Mouse (Mus musculus) thymus, postnatal 36 days (tissue): Measurements from ENCODE around the gene Urb1.

ENCODE experiments used
- DNase-seq, 2 experiments: peaks; one replicate each; pipeline ENCODE4 v3.0.0; 2022; ENCODE audit warnings: mixed read lengths in 2 of 2

Gene Urb1

DNA sequence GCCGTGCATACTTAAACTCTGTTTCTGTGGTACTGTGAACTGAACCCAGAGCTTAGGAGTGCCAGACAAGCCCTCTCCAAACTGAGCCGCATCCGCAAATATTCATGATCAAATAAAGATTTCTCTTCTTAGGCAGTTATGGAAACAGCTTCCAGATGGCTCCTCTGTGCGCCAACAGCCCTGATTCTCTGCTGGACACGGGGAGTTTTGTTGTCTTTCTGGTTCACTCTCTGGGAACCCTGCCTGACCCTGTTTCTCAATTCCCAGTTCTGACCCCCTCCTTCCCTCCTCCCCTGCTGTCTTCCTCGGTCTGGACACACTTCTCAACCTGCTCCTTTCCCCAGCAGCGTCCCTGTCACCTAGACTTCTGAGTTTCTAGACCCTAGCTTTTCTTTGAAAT, 12.8 kb upstream of the Urb1 start:
- no peak for DNase-seq

GRCm38 (mm10) chr16:90822284-90822935, 12.2 kb upstream of the Urb1 start:
- DNase-seq = no peak

- no peak for DNase-seq
Measured at GRCm38 (mm10) chr16:90821046-90821697, 11.0 kb upstream of the Urb1 start.

DNA sequence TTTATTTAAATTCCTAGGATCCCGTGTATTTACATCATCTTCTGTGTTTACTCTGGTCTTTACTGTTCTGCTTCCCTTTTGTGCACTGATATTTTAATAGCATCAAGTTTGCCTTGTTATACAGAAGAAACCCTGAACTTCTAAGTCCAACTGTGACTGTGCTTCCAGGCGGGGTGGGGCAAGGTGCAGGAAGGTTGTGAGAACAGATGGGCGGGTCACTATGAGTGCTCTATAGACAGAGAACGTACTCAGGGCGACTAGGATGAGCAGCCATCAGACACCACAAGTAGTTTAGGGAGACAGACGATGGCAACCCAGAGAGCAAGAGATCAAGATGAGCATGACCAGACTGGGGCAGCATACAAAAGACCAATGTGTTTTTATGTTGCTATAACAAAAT, 10.1 kb upstream of the Urb1 start:
- no peak for DNase-seq

DNA sequence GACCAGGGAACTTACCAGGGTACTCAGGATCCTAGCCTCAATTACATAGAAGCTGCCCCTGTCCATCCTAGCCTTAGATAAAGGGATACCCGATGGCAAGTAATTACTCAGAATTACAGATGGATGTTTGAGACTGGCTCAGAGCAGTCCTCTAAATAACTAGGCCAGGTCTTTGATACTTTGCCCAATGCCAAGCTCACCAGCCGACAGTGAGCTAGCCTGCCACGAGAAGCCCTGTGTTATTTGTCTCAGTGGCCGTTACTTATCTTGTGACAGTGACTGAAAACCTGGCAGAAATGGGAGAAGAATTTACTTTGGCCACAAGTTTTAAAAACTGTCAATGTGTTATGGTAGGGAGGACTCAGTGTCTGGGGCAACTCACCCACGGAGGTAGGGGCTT, 1.9 kb upstream of the Urb1 start:
- DNase-seq = no peak

- DNase-seq = no peak
Measured at GRCm38 (mm10) chr16:90810716-90811256, 573 bp upstream of the Urb1 start.

GRCm38 (mm10) chr16:90804466-90804865, 5.7 kb downstream of the Urb1 start:
- DNase-seq = no peak

GRCm38 (mm10) chr16:90801928-90802327, 8.3 kb downstream of the Urb1 start:
- DNase-seq = no peak

DNA sequence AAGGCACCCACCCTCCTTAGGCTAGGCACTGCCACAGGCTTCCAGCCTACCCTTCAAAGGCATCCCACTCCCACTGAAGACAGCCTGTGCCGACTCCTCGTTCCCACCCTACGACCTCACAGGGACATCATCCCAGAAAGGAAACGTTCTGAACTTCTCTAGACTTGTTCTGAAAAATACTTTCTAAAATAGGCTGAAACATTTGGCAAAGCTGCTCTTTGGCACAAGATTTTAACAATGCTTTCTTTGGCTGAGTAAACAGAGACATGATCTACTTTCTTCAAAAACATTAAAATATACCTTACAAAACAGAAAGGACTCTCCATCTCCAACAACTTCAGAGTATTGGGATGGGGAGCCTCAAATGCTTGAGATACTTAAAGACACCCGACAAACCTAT, 9.0 kb downstream of the Urb1 start:
- no peak for DNase-seq

- DNase-seq = no peak
Measured at GRCm38 (mm10) chr16:90799840-90800239, 10.4 kb downstream of the Urb1 start.

DNA sequence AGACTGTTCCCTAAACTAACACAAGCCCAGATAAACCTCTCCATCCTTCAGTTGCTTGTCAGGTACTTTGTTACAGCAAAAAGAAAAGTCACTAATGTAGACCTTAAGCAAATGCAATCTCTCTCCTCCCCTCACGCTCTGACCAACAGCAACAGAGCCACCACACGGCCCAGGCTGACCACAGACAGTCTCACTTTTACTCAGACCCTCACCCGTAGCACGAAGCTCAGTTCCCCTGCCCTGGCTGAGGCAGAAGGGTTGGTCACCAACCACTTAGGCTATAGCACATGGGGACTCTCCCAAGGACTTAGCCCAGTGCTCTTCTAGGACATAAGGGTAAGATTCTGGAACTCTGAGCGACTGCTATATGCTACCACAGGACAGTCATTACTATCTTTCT, 11.4 kb downstream of the Urb1 start:
- DNase-seq = no peak

GRCm38 (mm10) chr16:90798446-90798845, 11.8 kb downstream of the Urb1 start:
- no peak for DNase-seq

DNA sequence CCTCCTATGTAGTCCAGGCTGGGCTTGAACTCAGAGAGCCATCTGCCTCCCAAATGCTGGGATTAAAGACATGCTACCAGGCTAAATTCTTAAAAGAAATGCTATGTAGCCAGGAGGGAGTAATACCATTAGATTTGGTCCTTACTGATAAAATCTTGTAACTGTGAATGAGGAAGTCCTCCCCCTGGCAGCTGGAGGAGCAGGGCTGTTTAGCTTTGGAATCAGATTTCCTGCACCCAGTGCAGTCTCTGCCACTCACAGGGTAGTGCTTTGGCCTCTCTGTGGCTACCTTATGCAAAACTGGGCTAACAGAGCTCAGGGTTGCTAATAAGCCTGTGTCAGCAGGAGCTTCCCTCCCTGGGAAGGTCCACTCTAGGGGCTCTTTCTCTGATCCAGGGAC, 15.5 kb downstream of the Urb1 start:
- no peak for DNase-seq

- DNase-seq = no peak
Measured at GRCm38 (mm10) chr16:90792500-90792899, 17.7 kb downstream of the Urb1 start.

GRCm38 (mm10) chr16:90792066-90792465, 18.1 kb downstream of the Urb1 start:
- no peak for DNase-seq

- no peak for DNase-seq
Measured at GRCm38 (mm10) chr16:90790946-90791345, 19.3 kb downstream of the Urb1 start.

- no peak for DNase-seq
Measured at GRCm38 (mm10) chr16:90788580-90788979, 21.6 kb downstream of the Urb1 start.

DNA sequence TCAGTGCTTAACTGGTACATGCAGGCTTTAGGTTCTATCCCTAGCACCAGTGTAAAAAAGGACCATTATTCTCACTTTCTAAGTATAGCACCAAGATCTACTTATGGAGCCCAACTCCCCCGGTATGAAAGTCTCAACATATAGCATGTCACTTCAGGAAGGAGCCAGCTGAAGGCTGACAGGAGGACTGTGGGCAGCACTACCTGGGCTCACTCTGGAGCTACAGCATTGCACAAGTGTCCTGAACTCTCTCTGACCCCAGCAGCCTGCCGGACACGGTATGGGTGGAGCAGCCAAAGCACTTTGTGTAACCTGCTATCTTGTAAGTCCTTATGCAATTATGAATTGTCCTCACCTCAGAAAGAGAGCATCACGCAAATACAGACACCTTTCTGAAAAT, 25.0 kb downstream of the Urb1 start:
- no peak for DNase-seq

GRCm38 (mm10) chr16:90783302-90783701, 26.9 kb downstream of the Urb1 start:
- no peak for DNase-seq

GRCm38 (mm10) chr16:90779783-90780182, 30.4 kb downstream of the Urb1 start:
- no peak for DNase-seq

- no peak for DNase-seq
Measured at GRCm38 (mm10) chr16:90775946-90776520, 34.2 kb downstream of the Urb1 start.

DNA sequence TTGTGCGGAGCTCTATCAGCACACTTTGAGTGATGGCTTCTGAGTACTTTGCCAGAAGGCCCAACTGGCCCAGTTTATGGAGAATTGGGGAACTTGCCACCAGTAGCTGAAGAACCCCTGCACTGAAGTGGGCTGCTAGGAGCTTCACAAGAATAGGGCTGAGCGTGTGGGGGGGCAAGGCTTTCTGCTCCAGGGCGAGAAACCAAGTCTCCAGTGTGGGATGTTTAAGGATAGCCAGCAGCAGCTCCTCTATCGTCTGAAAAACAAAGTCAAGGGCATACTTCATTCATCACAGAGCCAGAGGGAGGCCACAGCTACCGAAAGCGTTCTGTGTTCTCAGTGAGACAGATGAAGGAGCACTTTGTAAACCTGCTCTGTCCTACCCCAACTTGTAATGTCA, 35.6 kb downstream of the Urb1 start:
- no peak for DNase-seq

DNA sequence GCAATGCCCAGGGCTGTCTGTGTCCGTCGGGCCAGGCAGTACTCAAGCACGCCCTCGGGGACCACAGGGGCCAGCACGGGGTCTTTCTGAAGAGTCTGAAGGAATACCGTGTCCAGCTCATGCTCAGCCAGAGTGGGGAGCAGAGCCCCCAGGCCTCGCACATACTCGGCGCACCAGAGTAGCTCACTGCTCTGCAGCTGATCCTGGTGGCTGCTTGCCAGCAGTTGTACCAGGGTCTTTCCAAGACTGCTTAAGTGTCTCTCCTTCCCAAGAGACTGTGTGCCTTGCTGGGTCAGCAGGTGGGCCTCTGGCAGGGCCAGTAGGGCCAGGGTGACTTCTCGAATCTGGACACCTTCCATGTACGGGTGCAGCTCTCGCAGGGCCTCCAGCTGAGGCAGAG, 36.0 kb downstream of the Urb1 start:
- DNase-seq = no peak

DNA sequence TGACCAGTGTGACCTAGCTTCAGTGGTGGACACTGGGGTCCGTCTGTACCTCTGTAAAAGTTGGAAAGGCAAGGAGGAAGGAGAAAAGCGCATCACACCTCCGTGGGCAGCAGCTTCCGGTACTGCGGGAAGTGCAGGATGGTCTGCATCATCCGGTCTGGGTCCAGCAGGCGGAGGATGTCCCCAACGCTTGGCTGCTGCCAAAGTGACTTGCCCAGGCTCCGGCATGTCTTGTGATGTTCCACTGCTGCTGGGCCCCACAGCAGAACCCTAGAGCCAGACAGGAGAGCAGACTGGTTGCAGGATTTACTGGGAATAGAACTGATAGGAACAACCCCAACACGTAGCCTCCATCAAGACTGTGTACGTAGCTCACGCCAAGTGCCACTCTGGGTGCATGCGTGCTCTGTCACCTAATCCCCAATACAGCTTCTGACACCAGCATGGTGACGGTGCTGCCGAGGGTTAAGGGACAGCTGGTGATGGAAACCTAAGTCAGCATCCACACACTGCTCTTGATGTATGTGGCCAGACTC, 43.2 kb downstream of the Urb1 start:
- DNase-seq = no peak
